Mouse (Mus musculus) lung, postnatal 4 days (tissue): ENCODE measurements around the gene Unc13a.

ENCODE experiments used
- DNase-seq, 2 experiments: peaks; one replicate each; pipeline ENCODE4 v3.0.0; 2021

The Unc13a gene

GRCm38 (mm10) chr8:71619786-71620185 is 51.8 kb downstream of the Unc13a start:
- DNase-seq: no peak

- DNase-seq: peak; percentile 46 to 54
Observed at GRCm38 (mm10) chr8:71613418-71613817, 58.1 kb downstream of the Unc13a start.

GRCm38 (mm10) chr8:71612141-71612540 is 59.4 kb downstream of the Unc13a start:
- DNase-seq: no peak

DNA sequence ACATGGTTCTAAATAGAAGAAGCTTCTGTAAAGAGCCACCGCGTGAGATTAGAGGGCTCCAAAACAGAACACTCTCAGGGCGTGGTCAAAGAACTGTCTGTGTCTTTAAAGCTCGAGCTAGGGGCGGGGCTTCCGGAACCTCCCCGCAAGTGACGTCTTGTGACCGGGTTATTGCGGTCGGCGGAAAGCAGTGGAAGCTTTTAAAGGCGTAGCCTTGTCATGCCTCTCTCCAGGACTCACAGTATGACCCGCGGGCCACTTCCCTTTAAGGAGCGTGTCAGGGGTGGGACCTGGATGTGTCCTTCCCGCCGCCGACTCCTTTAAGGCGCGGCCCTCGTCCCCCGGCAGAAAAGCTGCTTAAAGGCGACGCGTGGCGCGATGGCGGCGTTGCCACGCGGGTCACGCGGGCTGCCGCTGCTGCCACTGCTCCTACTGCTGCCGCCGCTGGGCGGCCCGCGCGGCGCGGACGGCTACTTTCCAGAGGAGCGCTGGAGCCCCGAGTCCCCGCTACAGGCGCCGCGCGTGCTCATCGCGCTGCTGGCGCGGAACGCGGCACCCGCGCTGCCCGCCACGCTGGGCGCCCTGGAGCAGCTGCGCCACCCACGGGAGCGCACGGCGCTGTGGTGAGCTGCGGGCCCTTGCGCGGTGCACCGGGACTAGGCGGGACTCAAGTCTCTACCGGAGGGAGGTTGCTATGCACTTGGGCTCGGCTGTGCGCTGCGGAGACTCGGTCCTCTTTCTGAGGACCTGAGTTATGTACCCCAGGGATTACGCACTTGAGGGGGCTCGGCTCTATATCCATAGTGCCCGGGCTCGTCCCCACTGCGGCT is 60.5 kb downstream of the Unc13a start, which contains the start of gene Colgalt1:
Colgalt1 (plus strand) TSS at position 177 of the 830 bp plus-strand sequence.
- DNase-seq: peak; percentile 98

DNA sequence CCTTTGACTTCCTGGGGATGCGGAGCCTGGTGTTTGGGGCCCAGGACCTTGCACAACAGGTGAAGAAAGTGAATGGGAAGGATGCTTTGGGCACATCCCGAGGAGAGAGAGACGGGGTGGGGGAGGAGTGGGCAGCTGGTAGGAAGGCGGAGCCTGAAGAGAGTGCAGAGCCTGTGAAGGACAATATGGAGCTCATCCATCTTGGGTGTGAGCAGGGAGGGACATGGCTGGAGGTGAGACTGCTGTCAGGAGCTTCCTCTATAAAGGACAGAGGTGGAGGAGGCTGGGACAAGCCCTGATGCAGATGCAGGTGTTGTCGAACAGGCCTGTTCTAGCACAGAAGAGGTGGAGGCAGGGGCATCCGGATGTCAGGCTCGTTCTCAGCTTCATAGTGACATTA is 67.5 kb downstream of the Unc13a start:
- no peak for DNase-seq

DNA sequence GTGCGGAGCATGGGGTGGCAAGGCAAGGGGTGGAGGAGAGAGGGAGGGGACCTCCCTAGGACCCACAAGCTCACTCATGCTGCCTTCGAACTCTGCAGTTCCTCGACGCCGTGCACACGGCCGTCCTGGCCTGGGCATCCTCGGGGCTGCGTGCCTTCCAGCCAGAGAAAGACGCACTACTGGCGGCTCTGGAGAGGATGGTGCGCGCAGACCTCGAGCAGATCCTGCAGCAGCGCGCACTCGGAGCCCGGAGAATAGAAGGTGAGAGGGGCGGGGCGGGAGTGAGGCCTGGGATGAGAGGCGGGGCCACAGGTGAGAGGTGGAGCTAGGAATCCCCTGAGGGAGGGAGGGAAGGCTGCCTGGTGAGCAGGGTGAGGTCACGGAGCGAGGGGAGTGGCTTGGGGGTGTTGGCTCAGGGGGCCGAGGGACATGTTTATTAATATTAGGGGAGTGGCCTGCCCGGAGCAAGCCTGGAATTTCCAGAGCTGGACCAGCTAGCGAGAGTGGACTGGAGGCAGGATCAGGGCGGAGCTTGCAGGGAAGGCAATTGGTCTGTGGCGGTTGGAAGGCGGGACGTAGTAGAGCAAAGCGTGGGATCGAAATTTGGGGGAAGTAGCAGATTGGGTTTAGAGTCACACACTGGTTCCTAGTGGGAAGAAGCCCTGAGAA is 68.8 kb downstream of the Unc13a start:
- DNase-seq: peak; percentile 86 to 92

GRCm38 (mm10) chr8:71601939-71602665 is 69.5 kb downstream of the Unc13a start:
- peak in 1 of 2 experiments; percentile 22 for DNase-seq

- DNase-seq: no peak
Observed at GRCm38 (mm10) chr8:71598841-71599240, 72.7 kb downstream of the Unc13a start.

DNA sequence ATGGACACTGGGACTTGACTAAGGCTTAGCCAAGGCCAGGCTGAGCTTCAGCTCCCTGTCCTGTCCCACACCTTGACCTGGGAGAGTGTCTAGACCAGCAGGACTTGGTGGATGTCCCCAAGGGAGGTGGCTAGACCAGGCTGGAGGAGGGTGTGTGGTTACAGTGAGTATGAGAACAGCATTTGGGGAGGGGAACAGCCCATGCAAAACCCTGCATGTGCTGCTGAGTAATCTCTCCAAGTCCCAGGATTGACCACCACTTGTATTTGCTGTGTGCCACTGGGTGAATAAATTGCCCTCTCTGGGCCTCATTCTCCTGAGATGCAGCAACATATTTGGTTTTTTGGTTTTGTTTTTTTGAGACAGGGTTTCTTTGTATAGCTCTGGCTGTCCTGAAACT is 73.2 kb downstream of the Unc13a start:
- DNase-seq: no peak

GRCm38 (mm10) chr8:71597451-71597850 is 74.1 kb downstream of the Unc13a start, which contains the start of gene Fam129c:
Gene Fam129c (plus strand): TSS chr8:71597648.
- no peak for DNase-seq

DNA sequence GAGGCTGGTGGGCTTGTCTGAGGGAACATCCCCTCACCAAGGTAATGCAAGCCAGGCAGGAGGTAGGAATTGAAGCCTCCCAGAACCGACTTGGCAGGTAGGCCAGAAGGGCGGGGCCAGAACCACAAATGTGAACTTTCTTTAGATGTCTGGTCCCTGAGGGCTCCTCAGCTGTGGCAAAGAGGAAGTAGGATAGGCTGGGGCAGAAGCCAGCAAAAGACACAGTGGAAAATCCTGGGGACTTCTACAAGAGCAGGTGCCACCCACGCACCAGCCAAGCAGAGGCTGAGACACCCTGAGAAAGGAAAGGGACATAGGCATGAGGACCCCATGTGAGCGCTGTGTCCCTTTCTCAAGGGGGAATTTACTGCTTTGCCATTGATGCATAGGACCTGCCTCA is 74.8 kb downstream of the Unc13a start:
- DNase-seq: no peak

DNA sequence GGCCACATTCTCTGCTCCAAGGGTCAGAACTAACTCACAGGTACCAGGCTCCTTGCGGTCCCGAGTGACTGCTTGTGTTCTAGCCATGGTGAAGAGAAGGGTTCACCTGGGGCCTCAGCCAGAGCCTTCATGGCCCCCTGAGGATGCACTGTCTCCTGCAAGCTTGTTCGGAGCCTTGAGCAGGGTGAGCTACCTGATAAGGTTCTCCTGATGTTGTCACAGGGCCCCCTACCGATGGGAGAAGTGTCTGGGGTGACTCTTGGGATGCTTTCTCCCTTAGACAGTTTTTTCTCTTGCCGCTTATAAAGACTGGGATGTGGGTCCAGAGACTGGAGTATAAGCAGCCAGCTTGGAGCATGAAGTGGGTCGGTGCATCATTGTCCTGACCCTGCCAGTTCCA is 75.2 kb downstream of the Unc13a start:
- no peak for DNase-seq

- DNase-seq: peak; percentile 90 to 93
Observed at GRCm38 (mm10) chr8:71595862-71596261, 75.7 kb downstream of the Unc13a start.

DNA sequence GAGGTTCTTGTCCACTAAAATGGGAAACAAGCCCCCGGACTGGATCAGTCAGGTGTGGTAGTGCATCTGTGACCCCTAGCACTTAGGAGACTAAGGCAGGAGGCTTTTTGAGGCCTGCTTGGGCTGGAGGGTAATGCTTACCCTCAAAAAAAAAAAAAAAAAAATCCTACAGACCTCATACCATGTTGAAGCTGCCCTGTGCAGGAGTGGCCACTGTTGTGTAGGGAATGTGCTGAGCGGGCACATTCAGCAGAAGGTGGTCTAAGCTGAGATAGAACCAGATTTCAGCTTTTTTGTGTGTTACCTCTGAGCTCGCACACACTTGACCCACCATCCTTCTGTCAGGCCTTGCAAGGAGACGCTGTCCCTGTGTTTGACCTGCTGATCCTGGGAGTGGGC is 77.2 kb downstream of the Unc13a start:
- no peak for DNase-seq

- no peak for DNase-seq
Observed at GRCm38 (mm10) chr8:71593556-71594323, 77.8 kb downstream of the Unc13a start.

GRCm38 (mm10) chr8:71592374-71593170 is 79.0 kb downstream of the Unc13a start:
- DNase-seq: peak; percentile 79 to 88

GRCm38 (mm10) chr8:71591471-71592373 is 79.8 kb downstream of the Unc13a start, which contains the start of gene Pgls:
Gene Pgls (plus strand): TSS chr8:71592176.
- peak; percentile 95 to 97 for DNase-seq

- no peak for DNase-seq
Observed at GRCm38 (mm10) chr8:71591017-71591416, 80.5 kb downstream of the Unc13a start.

DNA sequence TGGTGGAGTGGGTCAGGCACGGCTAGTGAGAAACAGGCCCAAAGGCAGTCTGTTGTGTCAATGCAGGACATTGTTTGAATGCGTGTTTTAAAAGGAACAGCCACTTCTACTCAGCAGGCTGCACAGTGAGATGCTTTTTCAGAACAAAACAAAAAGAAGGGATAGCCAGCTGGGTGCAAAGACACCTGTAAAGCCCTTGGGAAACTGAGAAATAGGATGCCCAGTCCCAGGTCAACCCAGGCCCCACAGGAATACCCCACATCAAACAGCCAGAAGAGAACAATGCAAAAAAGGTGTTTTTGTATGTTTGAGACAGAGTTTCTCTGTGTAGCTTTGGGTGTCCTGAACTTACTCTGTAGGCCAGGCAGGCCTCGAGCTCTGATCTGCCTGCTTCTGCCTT is 82.8 kb downstream of the Unc13a start:
- no peak for DNase-seq

GRCm38 (mm10) chr8:71586891-71587290 is 84.7 kb downstream of the Unc13a start:
- peak in 1 of 2 experiments; percentile 65 for DNase-seq
